Comparison of ENCODE assay signal across 10 mouse cellular contexts in genomic region chr12:8827014-8827715, GRCm38 (mm10).
"Had no signal": no experiment of that assay in that cellular context is flagged by ENCODE, and none has a peak within 500 bp of the region (broad histone marks: within the 10 kb centered on the region; RNA-seq: fewer than 3 reads in every experiment).

No protein-coding gene starts in this region.

- ATAC-seq: liver, postnatal 0 days had no signal

- H3K9me3 ChIP-seq: limb, embryonic 12.5 days; liver, embryonic 13.5 days; midbrain, embryonic 12.5 days; stomach, embryonic 15.5 days had no signal

- H3K4me1 ChIP-seq: liver, embryonic 13.5 days; midbrain, embryonic 12.5 days; stomach, embryonic 15.5 days had no signal

- H3K27ac ChIP-seq: limb, embryonic 12.5 days; liver, embryonic 13.5 days; midbrain, embryonic 12.5 days; stomach, embryonic 15.5 days had no signal

- H3K4me2 ChIP-seq: limb, embryonic 12.5 days; liver, embryonic 13.5 days; midbrain, embryonic 12.5 days; stomach, embryonic 15.5 days had no signal

- DNase-seq: kidney, postnatal 14 days; liver; liver, embryonic 13.5 days; liver, postnatal 0 days; right cerebral cortex, postnatal 14 days; thymus, adult 2 months; thymus, postnatal 25 days had no signal

- H3K9ac ChIP-seq: limb, embryonic 12.5 days; liver, embryonic 13.5 days; liver, postnatal 0 days; midbrain, embryonic 12.5 days; stomach, embryonic 15.5 days had no signal

- H3K36me3 ChIP-seq: limb, embryonic 12.5 days; liver, embryonic 13.5 days; midbrain, embryonic 12.5 days; stomach, embryonic 15.5 days had no signal

- H3K27me3 ChIP-seq: limb, embryonic 12.5 days; liver, embryonic 13.5 days; midbrain, embryonic 12.5 days; stomach, embryonic 15.5 days had no signal

- H3K4me3 ChIP-seq: limb, embryonic 12.5 days; liver, embryonic 13.5 days; midbrain, embryonic 12.5 days; stomach, embryonic 15.5 days had no signal
